Mouse (Mus musculus) stomach, embryonic 14.5 days (tissue): ENCODE data around the gene Cfap65. TPM values are rescaled to one million over a fixed set of nuclear protein-coding genes. Genes with fewer than 3 reads are reported as not detected.
A peak's percentile ranks its signal among the peaks of the same experiment; 100 is the strongest.

Experiments used
- ATAC-seq: fragments of 200-750 bp; cut with Nextera tagmentation; 2 replicates; pipeline ENCODE4 v1.8.0; 2017; ENCODE audit warnings: low read depth, moderate TSS enrichment; ENCODE audit not compliant: insufficient number of reproducible peaks, insufficient read depth, low FRiP score
- H3K27ac ChIP-seq: fragments of 300-500 bp; sonication (generic); 2 replicates; pipeline ENCODE4 v1.5.1; 2014; ENCODE audit warnings: mild to moderate bottlenecking, low read length, moderate library complexity, mixed read lengths
- H3K27me3 ChIP-seq: fragments of 300-500 bp; sonication (generic); 2 replicates; pipeline ENCODE4 v1.6.1; 2014; ENCODE audit warnings: low read length, control low read depth, mixed read lengths; ENCODE audit not compliant: control insufficient read depth, insufficient read depth
- H3K36me3 ChIP-seq: fragments of 300-500 bp; sonication (generic); 2 replicates; pipeline ENCODE4 v1.6.1; 2014; ENCODE audit warnings: mild to moderate bottlenecking, control low read depth, low read length, moderate library complexity, mixed read lengths; ENCODE audit not compliant: control insufficient read depth, insufficient read depth
- H3K4me1 ChIP-seq: fragments of 300-500 bp; sonication (generic); 2 replicates; pipeline ENCODE4 v1.6.1; 2014; ENCODE audit warnings: low read length, control low read depth, mixed read lengths; ENCODE audit not compliant: control insufficient read depth, insufficient read depth
- H3K4me2 ChIP-seq: fragments of 300-500 bp; sonication (generic); replicated peaks from 2 replicates; pipeline ENCODE4 v1.6.1; 2014; ENCODE audit warnings: low read depth, low read length, control low read depth
- H3K4me3 ChIP-seq: fragments of 300-500 bp; sonication (generic); 2 replicates; pipeline ENCODE4 v1.5.1; 2014; ENCODE audit warnings: low read depth, low read length, control low read depth
- H3K9ac ChIP-seq: fragments of 300-500 bp; sonication (generic); replicated peaks from 2 replicates; pipeline ENCODE4 v1.6.1; 2014; ENCODE audit warnings: low read depth, mild to moderate bottlenecking, control low read depth, low read length, moderate library complexity, mixed read lengths
- H3K9me3 ChIP-seq: fragments of 300-500 bp; sonication (generic); 2 replicates; pipeline ENCODE4 v1.6.1; 2016; ENCODE audit warnings: low read depth, low read length, control low read depth; ENCODE audit not compliant: control insufficient read depth
- WGBS: fragments of 180-500 bp; shearing (Covaris S2); extraction: QIAGEN DNeasy Blood & Tissue Kit; methylation state at CpG from one replicate; pipeline ENCODE4 v1.1.7; 2014; 5-methylcytosine and 5-hydroxymethylcytosine counted together
- polyA plus RNA-seq: library from polyadenylated mRNA; unstranded; fragments of >200 nt; fragmentation: Nextera tagmentation; extraction: Ambion mirVana; gene quantifications from 2 replicates; pipeline ENCODE4 v1.2.1, GENCODE M21; 2014

Gene Cfap65
- polyA plus RNA-seq, 1 experiment from 2014 or later, result not detected

DNA sequence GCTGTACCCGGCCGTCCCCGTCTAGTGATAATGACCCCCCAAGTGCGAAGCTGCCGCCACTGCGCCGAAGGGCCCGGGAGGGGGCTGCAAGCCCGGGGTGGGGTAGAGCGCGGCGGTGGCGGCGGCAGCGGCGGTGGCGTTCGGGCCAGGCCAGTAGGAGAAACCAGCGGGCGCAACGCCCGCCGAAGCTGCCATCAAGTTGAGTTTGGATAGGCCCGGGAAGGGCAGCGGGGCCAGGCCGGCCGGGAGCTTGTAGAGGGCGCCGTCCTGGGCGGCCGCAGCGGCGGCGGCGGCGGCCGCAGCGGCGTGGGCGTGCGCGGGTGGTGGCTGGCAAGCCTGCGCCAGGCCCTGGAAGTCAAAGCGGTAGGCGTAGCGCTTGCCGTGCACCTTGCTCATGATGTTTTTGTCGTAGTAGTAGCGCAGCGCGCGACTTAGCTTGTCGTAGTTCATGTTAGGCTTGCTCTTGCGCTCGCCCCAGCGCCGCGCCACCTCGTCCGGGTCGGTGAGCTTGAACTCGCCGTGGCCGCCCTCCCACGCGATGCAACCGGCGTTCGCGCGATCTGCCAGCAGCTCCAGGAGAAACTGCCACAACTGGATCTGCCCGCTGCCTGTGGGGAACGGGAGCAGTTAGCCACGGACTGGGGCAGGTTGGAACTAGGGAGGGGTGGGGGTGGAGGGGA lies 53.2 kb downstream of the Cfap65 start:
- Histone ChIP-seq H3K9me3 (no peaks in the 10 kb centered on the region), H3K36me3 (no peaks in the 10 kb centered on the region), H3K27me3 (peaks cover 70% of the 10 kb centered on the region), H3K4me2 (peak overlapping the region; percentile 45), H3K27ac (no peak overlapping the region), H3K4me3 (peak overlapping the region; percentile 22), H3K9ac (no peak overlapping the region), H3K4me1 (peaks cover 15% of the 10 kb centered on the region)
- WGBS, result 1% methylated on average over 61 of the region's 74 CpGs
- no peak for ATAC-seq

DNA sequence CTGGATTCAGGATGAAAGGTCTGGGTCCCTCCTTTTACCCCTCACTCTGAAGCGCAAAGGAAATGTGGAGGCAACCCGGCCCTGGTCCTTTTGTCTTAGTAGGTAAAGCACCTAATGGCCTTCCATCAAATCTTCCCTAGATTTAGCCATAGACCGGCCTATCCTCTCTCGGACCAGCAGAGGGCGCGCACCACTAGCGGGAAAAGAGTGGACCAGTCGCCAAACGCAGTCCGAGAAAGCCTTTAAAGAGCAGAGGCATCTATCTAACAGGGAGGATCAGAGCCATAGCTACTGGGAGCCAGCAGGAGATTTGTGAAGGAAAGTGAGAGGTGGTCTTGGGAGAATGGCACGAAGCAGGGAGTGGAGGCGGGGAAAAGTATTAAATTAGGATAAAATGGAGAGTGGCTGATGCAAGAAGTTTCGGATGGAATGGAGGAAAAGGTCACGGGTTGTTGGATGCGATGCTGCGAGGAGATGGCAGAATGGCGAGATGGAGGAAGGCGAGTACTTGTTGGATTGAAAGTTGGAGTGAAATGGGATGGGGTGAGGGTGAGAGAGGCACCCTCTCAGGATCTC lies 54.5 kb downstream of the Cfap65 start:
- no peak for ATAC-seq
- 3% methylated on average over 18 of the region's 18 CpGs for WGBS

DNA sequence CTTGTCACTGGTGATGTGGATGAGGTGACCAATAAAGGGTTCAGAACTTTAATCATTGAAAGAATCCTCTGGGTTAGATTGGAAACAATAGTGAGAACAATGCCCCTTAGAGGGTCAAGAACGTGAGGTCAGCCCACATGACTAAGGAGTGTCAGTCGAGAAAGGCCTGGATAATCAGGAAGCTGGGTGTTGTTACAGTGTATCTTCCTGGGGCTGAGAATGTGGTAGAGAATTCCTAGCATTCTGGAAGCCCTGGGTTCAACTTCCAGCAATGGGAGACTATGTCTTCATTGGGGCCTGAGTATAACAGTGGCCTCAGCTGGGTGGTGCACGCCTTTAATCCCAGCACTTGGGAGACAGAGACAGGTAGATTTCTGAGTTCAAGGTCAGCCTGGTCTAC lies 58.2 kb downstream of the Cfap65 start:
- Histone ChIP-seq H3K9me3 (no peaks in the 10 kb centered on the region), H3K4me1 (no peaks in the 10 kb centered on the region), H3K9ac (no peak overlapping the region), H3K4me2 (no peak overlapping the region), H3K27ac (no peak overlapping the region), H3K36me3 (no peaks in the 10 kb centered on the region), H3K4me3 (no peak overlapping the region), H3K27me3 (peaks cover 29% of the 10 kb centered on the region)
- 44% methylated on average over 3 of the region's 3 CpGs for WGBS
- no peak for ATAC-seq

More for the DNA sequence above, 54.5 kb downstream of the Cfap65 start:
- no peak overlapping the region for H3K9ac ChIP-seq
- H3K27ac ChIP-seq, result no peak overlapping the region
- peaks cover 15% of the 10 kb centered on the region for H3K4me1 ChIP-seq
- H3K27me3 ChIP-seq, result peaks cover 58% of the 10 kb centered on the region
- no peak overlapping the region for H3K4me2 ChIP-seq
- H3K9me3 ChIP-seq, result no peaks in the 10 kb centered on the region
- no peaks in the 10 kb centered on the region for H3K36me3 ChIP-seq
- no peak overlapping the region for H3K4me3 ChIP-seq

DNA sequence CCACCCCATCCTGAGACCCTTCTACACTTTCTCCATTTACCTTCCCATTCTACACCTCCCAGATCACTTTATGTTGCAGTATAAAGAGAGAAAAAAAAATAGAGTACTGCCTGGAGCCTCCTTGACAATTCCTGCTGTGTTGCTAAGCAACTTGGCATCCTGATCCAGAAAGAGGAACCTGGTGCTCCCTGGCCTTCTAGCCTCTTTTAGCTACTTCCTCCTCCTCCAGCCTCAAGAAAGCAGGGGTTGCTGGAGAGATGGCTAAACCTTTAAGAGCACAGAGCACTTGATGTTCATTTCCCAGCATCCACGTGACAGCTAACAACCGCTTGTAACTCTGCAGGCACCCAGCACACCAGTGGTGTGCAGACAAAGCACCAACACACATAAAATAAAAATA lies 63.2 kb downstream of the Cfap65 start:
- Histone ChIP-seq H3K4me1 (no peaks in the 10 kb centered on the region), H3K9me3 (no peaks in the 10 kb centered on the region), H3K9ac (no peak overlapping the region), H3K27ac (no peak overlapping the region), H3K36me3 (no peaks in the 10 kb centered on the region), H3K4me3 (no peak overlapping the region), H3K27me3 (0 out of 2 replicates have a peak, but pooled peaks cover 3% of the 10 kb centered on the region), H3K4me2 (no peak overlapping the region)
- WGBS, result 63% methylated on average over 2 of the region's 2 CpGs
- no peak for ATAC-seq

DNA sequence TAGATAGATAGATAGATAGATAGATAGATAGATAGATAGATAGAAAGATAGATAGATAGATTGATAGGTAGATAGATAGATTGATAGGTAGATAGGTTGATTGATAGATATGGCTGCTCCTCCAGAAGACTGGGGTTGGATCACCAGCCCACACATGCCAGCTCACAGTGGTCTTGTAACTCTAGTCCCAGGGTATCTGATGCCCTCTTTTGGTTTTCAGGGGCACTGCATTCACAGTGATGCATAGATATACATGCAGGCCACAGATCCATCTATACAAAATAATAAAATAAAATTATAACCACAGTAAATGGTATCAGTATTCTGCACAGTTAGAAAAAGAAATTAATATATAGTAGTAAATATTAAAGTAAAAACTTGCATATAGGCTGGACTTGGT lies 73.6 kb downstream of the Cfap65 start:
- Histone ChIP-seq H3K9me3 (no peaks in the 10 kb centered on the region), H3K9ac (no peak overlapping the region), H3K4me2 (no peak overlapping the region), H3K36me3 (no peaks in the 10 kb centered on the region), H3K27ac (no peak overlapping the region), H3K27me3 (peaks cover 31% of the 10 kb centered on the region), H3K4me1 (peaks cover 12% of the 10 kb centered on the region), H3K4me3 (no peak overlapping the region)
- ATAC-seq, result no peak

DNA sequence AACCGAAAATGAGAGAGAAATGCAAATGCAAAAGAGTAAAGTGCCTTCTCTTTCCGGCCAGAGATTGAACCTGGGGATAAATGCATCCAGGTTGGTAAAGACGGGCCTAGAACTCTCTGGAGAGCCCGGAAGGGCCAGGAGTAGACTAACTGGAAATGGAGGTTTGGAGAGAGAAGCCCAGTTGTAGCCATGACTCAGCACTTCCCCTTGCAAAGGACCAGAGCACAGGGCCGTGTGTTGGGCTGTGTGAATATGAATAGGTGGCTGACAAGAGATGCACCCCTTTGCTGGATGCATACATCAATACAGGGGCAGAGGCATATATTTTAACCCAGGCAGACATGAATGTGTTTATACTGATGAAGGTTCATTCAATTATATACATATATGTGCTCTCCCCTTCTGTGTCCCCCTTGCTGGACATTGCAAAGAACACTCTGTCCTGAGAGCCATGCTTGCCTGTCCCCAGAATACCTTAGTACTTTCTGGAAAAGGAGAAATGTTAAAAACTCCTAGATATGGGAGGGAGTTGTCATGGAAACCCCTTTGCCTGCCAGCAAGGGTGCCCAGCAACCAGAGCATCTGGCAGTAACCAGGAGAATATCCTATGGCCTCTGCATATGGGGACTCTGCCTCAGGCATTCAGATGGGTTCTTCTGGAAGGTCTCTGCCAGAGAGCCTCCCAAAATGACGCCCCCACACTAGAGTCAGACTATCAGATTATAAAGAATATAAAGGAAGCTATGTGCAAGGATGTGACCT lies 76.0 kb downstream of the Cfap65 start:
- Histone ChIP-seq H3K27me3 (peaks cover 50% of the 10 kb centered on the region), H3K27ac (no peak overlapping the region), H3K9me3 (no peaks in the 10 kb centered on the region), H3K4me3 (no peak overlapping the region), H3K4me1 (peaks cover 22% of the 10 kb centered on the region), H3K9ac (no peak overlapping the region), H3K36me3 (no peaks in the 10 kb centered on the region), H3K4me2 (no peak overlapping the region; the same call in 1 of the 2 replicates)
- WGBS, result 40% methylated on average over 6 of the region's 6 CpGs
- ATAC-seq, result no peak

DNA sequence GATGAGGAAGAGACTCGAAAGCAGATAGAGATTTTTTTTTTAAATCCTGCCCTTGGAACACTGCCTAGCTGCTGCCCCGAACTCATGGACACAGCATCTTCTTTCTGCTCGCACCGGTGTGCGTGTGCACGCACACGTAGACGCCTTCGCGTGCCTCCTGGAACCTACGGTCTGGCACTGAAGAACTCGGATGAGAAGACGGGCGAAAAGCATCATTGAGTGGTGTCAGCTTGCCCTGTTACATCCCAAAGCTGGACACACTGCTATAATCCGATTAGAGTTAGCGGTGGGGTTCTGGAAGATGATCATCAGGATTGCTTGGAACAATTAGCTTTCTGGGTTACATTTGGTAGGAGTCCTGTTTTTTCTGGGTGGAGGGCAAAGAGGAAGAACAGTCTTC lies 76.6 kb downstream of the Cfap65 start:
- H3K4me3 ChIP-seq, result peak overlapping the region; percentile 22

DNA sequence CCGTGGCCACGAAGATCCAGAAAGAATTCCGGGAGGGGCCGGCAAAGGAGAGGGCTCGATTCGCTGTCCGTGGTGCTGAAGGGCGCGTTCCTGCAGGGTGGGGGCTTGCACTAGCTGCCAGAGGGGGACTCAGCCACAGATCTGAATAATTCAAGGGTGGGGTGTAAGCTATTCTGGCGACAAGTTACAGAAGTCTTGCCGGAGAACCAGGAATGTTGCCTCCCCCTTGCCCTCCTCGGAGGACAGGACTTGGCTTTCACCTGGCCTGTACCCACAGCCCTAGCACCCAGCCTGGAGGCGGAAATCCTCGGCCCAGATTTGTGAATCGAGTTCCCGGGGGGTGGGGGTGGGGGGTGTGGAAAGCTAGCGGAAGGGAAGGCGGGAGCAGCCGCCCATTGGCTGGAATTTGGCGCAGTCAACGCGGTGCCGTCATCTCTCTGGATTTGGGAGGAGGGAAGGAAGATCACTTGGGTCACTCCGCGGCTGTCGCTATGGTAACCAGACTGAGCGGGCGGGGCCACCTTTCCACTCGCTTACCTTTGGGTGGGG lies 77.2 kb downstream of the Cfap65 start:
- peaks cover 22% of the 10 kb centered on the region for H3K4me1 ChIP-seq
- no peaks in the 10 kb centered on the region for H3K9me3 ChIP-seq
- ATAC-seq, result 0 out of 2 replicates have a peak, but pooled peaks have one; percentile 26
- no peaks in the 10 kb centered on the region for H3K36me3 ChIP-seq
- peak overlapping the region; percentile 49 for H3K4me2 ChIP-seq
- no peak overlapping the region for H3K9ac ChIP-seq
- WGBS, result under 1% methylated on average over 29 of the region's 29 CpGs
- H3K4me3 ChIP-seq, result peak overlapping the region; percentile 22
- H3K27ac ChIP-seq, result no peak overlapping the region
- peaks cover 59% of the 10 kb centered on the region for H3K27me3 ChIP-seq

More for the DNA sequence above, 76.6 kb downstream of the Cfap65 start:
- Histone ChIP-seq H3K9ac (no peak overlapping the region), H3K36me3 (no peaks in the 10 kb centered on the region), H3K9me3 (no peaks in the 10 kb centered on the region), H3K27ac (no peak overlapping the region), H3K4me2 (peak overlapping the region; percentile 49), H3K4me1 (peaks cover 22% of the 10 kb centered on the region), H3K27me3 (peaks cover 55% of the 10 kb centered on the region)
- no peak for ATAC-seq
- WGBS, result 10% methylated on average over 16 of the region's 16 CpGs
